Mouse (Mus musculus): ENCODE data around the gene Dolpp1.

DNA sequence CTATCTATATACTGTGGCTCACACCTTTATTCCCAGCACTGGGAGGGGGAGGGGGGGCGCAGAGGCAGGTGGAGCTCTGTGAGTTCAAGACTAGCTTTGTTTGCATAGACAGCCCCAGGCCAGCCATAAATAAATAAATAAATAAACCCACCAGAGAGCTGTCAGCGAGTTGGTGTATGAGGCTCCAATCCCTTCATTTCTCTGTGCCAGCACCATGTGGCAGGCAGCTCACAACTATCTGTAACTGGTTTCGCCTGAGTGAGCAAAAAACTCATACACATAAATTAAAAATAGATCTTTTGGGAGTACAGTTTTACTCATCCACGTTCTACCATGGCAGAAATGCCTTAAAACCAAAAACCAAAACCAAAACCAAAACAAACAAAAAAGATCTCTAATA is 29.4 kb downstream of the Dolpp1 start:
- TF ChIP-seq MAX (IDR thresholded peaks at IDR 0.05) (no peak), CTCF (IDR thresholded peaks at IDR 0.05; ENCODE audit: control insufficient read depth, insufficient read depth, insufficient read length) (no peak), MYOG (IDR thresholded peaks at IDR 0.05; ENCODE audit: control insufficient read depth, extremely low read depth, insufficient read length) (no peak), MYOD1 (IDR thresholded peaks at IDR 0.05; ENCODE audit: control insufficient read depth, insufficient read length, low read depth) (no peak)

Measured in C2C12 (cell line).